Mouse (Mus musculus) hindbrain, embryonic 16.5 days (tissue): ENCODE data around the gene H2al1d. TPM values are rescaled to one million over a fixed set of nuclear protein-coding genes. Genes with fewer than 3 reads are reported as not detected.
"Not testable (repeated sequence)": the region's sequence is repeated elsewhere in the genome, so short reads cannot be mapped to it uniquely, and the experiment has no call there.

ENCODE experiments used
- ATAC-seq: fragments of 200-750 bp; cut with Nextera tagmentation; 2 replicates; pipeline ENCODE4 v1.8.0; 2017; ENCODE audit warnings: moderate TSS enrichment, moderate library complexity
- H3K27ac ChIP-seq: fragments of 300-500 bp; sonication (generic); 2 replicates; pipeline ENCODE4 v1.5.1; 2014; ENCODE audit warnings: low read depth, mild to moderate bottlenecking, control low read depth, low read length, moderate library complexity
- H3K27me3 ChIP-seq: fragments of 300-500 bp; sonication (generic); replicated peaks from 2 replicates; pipeline ENCODE4 v1.6.1; 2014; ENCODE audit warnings: low read length; ENCODE audit not compliant: control insufficient read depth, insufficient read depth
- H3K36me3 ChIP-seq: fragments of 300-500 bp; sonication (generic); 2 replicates; pipeline ENCODE4 v1.6.1; 2014; ENCODE audit warnings: mild to moderate bottlenecking, low read length, moderate library complexity, mixed read lengths; ENCODE audit not compliant: control insufficient read depth, insufficient read depth
- H3K4me1 ChIP-seq: fragments of 300-500 bp; sonication (generic); 2 replicates; pipeline ENCODE4 v1.6.1; 2014; ENCODE audit warnings: low read depth, low read length; ENCODE audit not compliant: control insufficient read depth, insufficient read depth
- H3K4me2 ChIP-seq: fragments of 300-500 bp; sonication (generic); 2 replicates; pipeline ENCODE4 v1.6.1; 2014; ENCODE audit warnings: mild to moderate bottlenecking, low read length, control low read depth, moderate library complexity
- H3K4me3 ChIP-seq: fragments of 300-500 bp; sonication (generic); 2 replicates; pipeline ENCODE4 v1.5.1; 2014; ENCODE audit warnings: mild to moderate bottlenecking, low read length, control low read depth, moderate library complexity
- H3K9ac ChIP-seq: fragments of 300-500 bp; sonication (generic); 2 replicates; pipeline ENCODE4 v1.6.1; 2014; ENCODE audit warnings: low read depth, mild to moderate bottlenecking, control low read depth, low read length, moderate library complexity
- H3K9me3 ChIP-seq: fragments of 300-500 bp; sonication (generic); 2 replicates; pipeline ENCODE4 v1.6.1; 2014; ENCODE audit warnings: mild to moderate bottlenecking, low read length, moderate library complexity; ENCODE audit not compliant: control insufficient read depth
- WGBS: fragments of 180-500 bp; shearing (Covaris S2); extraction: QIAGEN DNeasy Blood & Tissue Kit; methylation state at CpG from one replicate; pipeline ENCODE4 v1.1.7; 2014; 5-methylcytosine and 5-hydroxymethylcytosine counted together
- polyA plus RNA-seq: library from polyadenylated mRNA; unstranded; fragments of >200 nt; fragmentation: Nextera tagmentation; extraction: Ambion mirVana; gene quantifications from 2 replicates; pipeline ENCODE4 v1.2.1, GENCODE M21; 2015

H2al1d gene
- polyA plus RNA-seq, 1 experiment from 2014 or later: not detected

DNA sequence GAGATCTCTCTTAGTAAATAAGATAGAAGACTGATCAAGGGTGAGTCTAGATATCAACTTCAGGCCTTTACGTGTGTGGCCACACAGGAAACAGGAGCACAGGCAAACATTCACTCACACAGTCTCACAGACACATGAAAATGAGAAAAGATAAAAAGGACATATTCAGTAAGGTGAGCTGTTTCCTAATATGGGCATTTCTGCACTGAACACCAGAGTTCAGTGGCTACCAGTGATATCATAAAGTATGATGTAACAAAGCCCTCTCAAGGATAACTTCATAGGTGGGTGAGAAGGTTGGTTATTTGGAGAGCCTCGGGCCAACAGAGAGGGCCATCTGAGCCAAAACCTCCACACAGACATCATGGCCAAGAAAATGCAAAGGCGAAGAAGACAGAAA is 9.7 kb upstream of the H2al1d start, which contains the start of gene H2al1a:
Gene H2al1a, plus strand, starts transcription at position 301 of the 400 bp plus-strand sequence.
- WGBS: no CpG with 5 or more reads among the region's 3 CpGs
- not testable (repeated sequence) for H3K4me3 ChIP-seq, H3K27ac ChIP-seq, H3K4me1 ChIP-seq, ATAC-seq, H3K9me3 ChIP-seq, H3K27me3 ChIP-seq, H3K36me3 ChIP-seq, H3K9ac ChIP-seq, H3K4me2 ChIP-seq

GRCm38 (mm10) chrX:11302132-11302531 is 6.5 kb upstream of the H2al1d start, which contains the start of gene H2al1b:
Gene H2al1b (plus strand): TSS chrX:11302432.
- not testable (repeated sequence) for H3K4me3 ChIP-seq, H3K27me3 ChIP-seq, H3K36me3 ChIP-seq, H3K4me1 ChIP-seq, H3K4me2 ChIP-seq, H3K9me3 ChIP-seq, H3K27ac ChIP-seq, ATAC-seq, H3K9ac ChIP-seq
- WGBS: 89% methylated on average over 1 of the region's 3 CpGs

- not testable (repeated sequence) for H3K9ac ChIP-seq, ATAC-seq, H3K27me3 ChIP-seq, H3K4me2 ChIP-seq, H3K4me1 ChIP-seq, H3K27ac ChIP-seq, H3K9me3 ChIP-seq, H3K4me3 ChIP-seq, H3K36me3 ChIP-seq
- 88% methylated on average over 1 of the region's 6 CpGs for WGBS
Observed at GRCm38 (mm10) chrX:11305355-11305754, 3.3 kb upstream of the H2al1d start, which contains the start of gene H2al1c. Gene H2al1c (plus strand): TSS chrX:11305655.

DNA sequence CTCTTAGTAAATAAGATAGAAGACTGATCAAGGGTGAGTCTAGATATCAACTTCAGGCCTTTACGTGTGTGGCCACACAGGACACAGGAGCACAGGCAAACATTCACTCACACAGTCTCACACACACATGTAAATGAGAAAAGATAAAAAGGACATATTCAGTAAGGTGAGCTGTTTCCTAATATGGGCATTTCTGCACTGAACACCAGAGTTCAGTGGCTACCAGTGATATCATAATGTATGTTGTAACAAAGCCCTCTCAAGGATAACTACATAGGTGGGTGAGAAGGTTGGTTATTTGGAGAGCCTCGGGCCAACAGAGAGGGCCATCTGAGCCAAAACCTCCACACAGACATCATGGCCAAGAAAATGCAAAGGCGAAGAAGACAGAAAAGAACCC is 3.0 kb downstream of the H2al1d start, which contains the start of gene H2al1e:
Gene H2al1e, plus strand, starts transcription at position 301 of the 400 bp plus-strand sequence.
- not testable (repeated sequence) for H3K9ac ChIP-seq

GRCm38 (mm10) chrX:11314858-11315257 is 6.2 kb downstream of the H2al1d start, which contains the start of gene H2al1f:
Gene H2al1f (plus strand): TSS chrX:11315158.
- H3K4me3 ChIP-seq, H3K4me1 ChIP-seq, H3K9ac ChIP-seq, H3K27ac ChIP-seq, H3K36me3 ChIP-seq, H3K9me3 ChIP-seq, H3K4me2 ChIP-seq, ATAC-seq, H3K27me3 ChIP-seq: not testable (repeated sequence)
- no CpG with 5 or more reads among the region's 6 CpGs for WGBS

More for the DNA sequence above, 3.0 kb downstream of the H2al1d start, which contains the start of gene H2al1e:
- H3K4me1 ChIP-seq, H3K36me3 ChIP-seq, H3K27me3 ChIP-seq, H3K4me2 ChIP-seq, ATAC-seq, H3K4me3 ChIP-seq, H3K9me3 ChIP-seq, H3K27ac ChIP-seq: not testable (repeated sequence)
- no CpG with 5 or more reads among the region's 3 CpGs for whole genome bisulfite sequencing

- not testable (repeated sequence) for H3K9me3 ChIP-seq, H3K27me3 ChIP-seq, H3K4me3 ChIP-seq, H3K27ac ChIP-seq, ATAC-seq, H3K4me1 ChIP-seq, H3K9ac ChIP-seq, H3K36me3 ChIP-seq, H3K4me2 ChIP-seq
- WGBS: no CpG with 5 or more reads among the region's 3 CpGs
Observed at GRCm38 (mm10) chrX:11317956-11318355, 9.3 kb downstream of the H2al1d start, which contains the start of gene H2al1g. Gene H2al1g (plus strand): TSS chrX:11318256.

GRCm38 (mm10) chrX:11321192-11321591 is 12.6 kb downstream of the H2al1d start, which contains the start of gene H2al1h:
Gene H2al1h (plus strand): TSS chrX:11321492.
- not testable (repeated sequence) for H3K4me2 ChIP-seq, ATAC-seq, H3K9ac ChIP-seq, H3K36me3 ChIP-seq, H3K4me3 ChIP-seq, H3K27me3 ChIP-seq, H3K27ac ChIP-seq, H3K4me1 ChIP-seq, H3K9me3 ChIP-seq
- WGBS: no CpG with 5 or more reads among the region's 6 CpGs

GRCm38 (mm10) chrX:11324359-11324758 is 15.7 kb downstream of the H2al1d start, which contains the start of gene H2al1i:
Gene H2al1i (plus strand): TSS chrX:11324659.
- 92% methylated on average over 2 of the region's 5 CpGs for WGBS
- not testable (repeated sequence) for H3K4me3 ChIP-seq, H3K27ac ChIP-seq, ATAC-seq, H3K36me3 ChIP-seq, H3K4me1 ChIP-seq, H3K27me3 ChIP-seq, H3K9me3 ChIP-seq, H3K9ac ChIP-seq, H3K4me2 ChIP-seq

- H3K9ac ChIP-seq, H3K4me2 ChIP-seq, H3K27ac ChIP-seq, ATAC-seq, H3K4me1 ChIP-seq, H3K36me3 ChIP-seq, H3K27me3 ChIP-seq, H3K4me3 ChIP-seq, H3K9me3 ChIP-seq: not testable (repeated sequence)
- WGBS: 95% methylated on average over 2 of the region's 2 CpGs
Observed at GRCm38 (mm10) chrX:11327522-11327921, 18.9 kb downstream of the H2al1d start, which contains the start of gene H2al1j. Gene H2al1j (plus strand): TSS chrX:11327822.
